Mouse (Mus musculus): ENCODE measurements at regions not wholly inside any gene's neighbourhood (a gene's known extent, or its start where the extent isn't known, plus 50 kb on each side); places are given as distances from the start of the nearest gene placed in this dataset.

- no peak for TF ChIP-seq NRF1 (IDR thresholded peaks at IDR 0.05; ENCODE audit: insufficient read depth, low read depth, low read length, poor library complexity, severe bottlenecking)
- no peak for TF ChIP-seq UBTF (IDR thresholded peaks at IDR 0.05; ENCODE audit: borderline replicate concordance, insufficient read depth, low read depth, low read length)
- TF ChIP-seq ELF1 (IDR thresholded peaks at IDR 0.05; ENCODE audit: low read depth, low read length) = no peak
- no peak for TF ChIP-seq MYC (IDR thresholded peaks at IDR 0.05; ENCODE audit: low read depth, low read length)
- TF ChIP-seq POLR2A (IDR thresholded peaks at IDR 0.05; ENCODE audit: control insufficient read depth in 1 of 2, insufficient read depth in 1 of 2, low read depth in 1 of 2, low read length in 2 of 2, poor library complexity in 1 of 2) = no peak
- TF ChIP-seq EP300 (IDR thresholded peaks at IDR 0.05; ENCODE audit: low read depth in 1 of 2, low read length in 2 of 2) = no peak
- peak; percentile 17 for TF ChIP-seq RAD21 (IDR thresholded peaks at IDR 0.05; ENCODE audit: low read depth, low read length)
- no peak for TF ChIP-seq HCFC1 (IDR thresholded peaks at IDR 0.05; ENCODE audit: low read depth, low read length)
- TF ChIP-seq CTCF (IDR thresholded peaks at IDR 0.05 in 2 of 3, conservative IDR thresholded peaks at IDR 0.05 in 1 of 3; ENCODE audit: control insufficient read depth in 1 of 3, insufficient read depth in 1 of 3, low read depth in 2 of 3, low read length in 3 of 3, poor library complexity in 1 of 3, severe bottlenecking in 1 of 3) = peak; percentile 7 to 28 (median 18); a peak in 2 of 6 replicates
- no peak for TF ChIP-seq GABPA (IDR thresholded peaks at IDR 0.05; ENCODE audit: low read depth, low read length)
- TF ChIP-seq CHD1 (IDR thresholded peaks at IDR 0.05; ENCODE audit: low read depth, low read length) = no peak
- no peak for TF ChIP-seq MAX (IDR thresholded peaks at IDR 0.05; ENCODE audit: low read length)
These were observed 75.9 kb downstream of the Xrcc2 start for GRCm38 (mm10) chr5:25629731-25630130.

Data from MEL (cell line).